Comparison of ENCODE assay signal across 8 mouse cellular contexts in the genomic region with DNA sequence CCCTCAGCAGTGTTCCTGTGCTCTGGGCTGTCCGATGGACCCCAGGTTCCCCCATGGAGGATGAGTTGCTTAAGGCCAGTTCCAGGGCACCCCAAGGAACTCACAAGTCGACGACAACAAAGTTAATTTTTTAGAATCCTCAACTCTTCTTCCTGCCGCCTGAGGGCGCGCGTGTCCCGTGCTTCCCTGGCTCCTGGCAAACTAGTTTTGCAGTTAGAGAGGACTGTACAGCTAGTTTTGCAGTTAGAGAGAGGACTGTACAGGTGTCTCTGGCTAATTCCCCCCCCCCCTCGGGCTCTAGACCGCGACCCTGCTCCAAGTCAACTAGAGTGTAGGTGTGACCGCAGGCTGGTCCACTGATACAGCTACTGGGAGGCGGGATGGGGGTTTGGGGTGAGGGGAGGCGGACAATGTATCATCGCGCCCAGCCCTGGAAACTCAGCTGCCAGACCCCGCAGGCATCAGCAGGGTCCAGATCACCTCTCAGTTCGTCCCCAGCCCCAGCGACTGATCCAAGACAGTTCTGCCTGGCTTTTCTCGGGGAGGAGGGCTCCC. TPM values are rescaled to one million over a fixed set of nuclear protein-coding genes. Genes with fewer than 3 reads are reported as not detected.
DNase-seq lines count a peak whose midpoint lies in the region; ATAC-seq and TF ChIP-seq lines count a peak whose summit lies in the region.

No protein-coding gene starts in this region.

- H3K9ac ChIP-seq in limb, embryonic 13.5 days: peak overlapping the region; percentile 8; the same call in 1 of the 2 replicates
- no peak overlapping the region for H3K9ac ChIP-seq in stomach, embryonic 14.5 days (replicated peaks; ENCODE audit: low read depth, low read length)

- no peak for ATAC-seq in limb, embryonic 13.5 days (ENCODE audit: low FRiP score, low read depth)
- ATAC-seq in monocyte, adult 5-6 weeks (replicated peaks; ENCODE audit: insufficient number of reproducible peaks, low FRiP score, low TSS enrichment, poor library complexity, severe bottlenecking): peak; percentile 22; the same call in 1 of the 2 replicates
- no peak; the same call in 1 of the 2 replicates for ATAC-seq in stomach, embryonic 14.5 days (ENCODE audit: insufficient number of reproducible peaks, insufficient read depth, low FRiP score, low read depth)

- 19% methylated on average over 20 of the region's 20 CpGs for WGBS in kidney, adult 2 months
- 18% methylated on average over 20 of the region's 20 CpGs for WGBS in limb, embryonic 13.5 days
- WGBS in stomach, embryonic 14.5 days: 21% methylated on average over 20 of the region's 20 CpGs

- H3K4me3 ChIP-seq in kidney, adult 2 months (ENCODE audit: insufficient read depth, low read depth, low read length): no peak overlapping the region
- H3K4me3 ChIP-seq in embryonic fibroblast, embryonic 13.5 days (ENCODE audit: insufficient read depth, low read length): no peak overlapping the region
- H3K4me3 ChIP-seq in limb, embryonic 13.5 days: peak overlapping the region; percentile 93; the same call in 1 of the 2 replicates
- no peak overlapping the region for H3K4me3 ChIP-seq in stomach, embryonic 14.5 days (ENCODE audit: low read depth, low read length)

- H3K27me3 ChIP-seq in kidney, adult 2 months (replicated peaks; ENCODE audit: control insufficient read depth, insufficient read depth, low read length): no peaks in the 10 kb centered on the region
- no peaks in the 10 kb centered on the region for H3K27me3 ChIP-seq in limb, embryonic 13.5 days
- H3K27me3 ChIP-seq in stomach, embryonic 14.5 days (ENCODE audit: control insufficient read depth, insufficient read depth, low read length): no peaks in the 10 kb centered on the region

- peak; percentile 93 for TF ChIP-seq CTCF in kidney, adult 2 months (conservative IDR thresholded peaks at IDR 0.05; ENCODE audit: insufficient read depth, insufficient read length, low read depth, low read length)
- peak; percentile 88 for TF ChIP-seq CTCF in embryonic fibroblast, embryonic 13.5 days (IDR thresholded peaks at IDR 0.05; ENCODE audit: borderline replicate concordance, insufficient read depth, low read length)

- H3K27ac ChIP-seq in kidney, adult 2 months (ENCODE audit: insufficient read depth, low read depth, low read length): peak overlapping the region; percentile 42; the same call in 1 of the 2 replicates
- H3K27ac ChIP-seq in embryonic fibroblast, embryonic 13.5 days (ENCODE audit: insufficient read depth, low read length): no peak overlapping the region
- 0 out of 2 replicates have a peak overlapping the region, but pooled peaks have one; percentile 87 for H3K27ac ChIP-seq in limb, embryonic 13.5 days
- H3K27ac ChIP-seq in stomach, embryonic 14.5 days (ENCODE audit: low read length): no peak overlapping the region

- H3K4me1 ChIP-seq in kidney, adult 2 months (ENCODE audit: control insufficient read depth, insufficient read depth, low read length): peaks cover 20% of the 10 kb centered on the region
- peaks cover 5% of the 10 kb centered on the region; the same call in 1 of the 2 replicates for H3K4me1 ChIP-seq in embryonic fibroblast, embryonic 13.5 days (ENCODE audit: control insufficient read depth, insufficient read depth, low read length)
- peaks cover 24% of the 10 kb centered on the region for H3K4me1 ChIP-seq in limb, embryonic 13.5 days
- peaks cover 14% of the 10 kb centered on the region for H3K4me1 ChIP-seq in stomach, embryonic 14.5 days (ENCODE audit: control insufficient read depth, insufficient read depth, low read length)

- no peak for TF ChIP-seq POLR2A in kidney, adult 2 months (IDR thresholded peaks at IDR 0.05; ENCODE audit: low read depth, low read length)
- TF ChIP-seq POLR2A in embryonic fibroblast, embryonic 13.5 days (IDR thresholded peaks at IDR 0.05; ENCODE audit: low read depth, low read length): no peak

- no peaks in the 10 kb centered on the region for H3K9me3 ChIP-seq in limb, embryonic 13.5 days
- H3K9me3 ChIP-seq in stomach, embryonic 14.5 days (ENCODE audit: control insufficient read depth, low read depth, low read length): no peaks in the 10 kb centered on the region

- peak; percentile 75 for DNase-seq in kidney, adult 2 months
- no peak for DNase-seq in kidney, adult 11 months
- DNase-seq in brain, adult 2 months (ENCODE audit: low read depth, low spot score): peak; percentile 84
- DNase-seq in heart, postnatal 4 days: peak; percentile 82

- H3K36me3 ChIP-seq in kidney, adult 2 months (ENCODE audit: control insufficient read depth, insufficient read depth, low read length): no peaks in the 10 kb centered on the region
- peaks cover 18% of the 10 kb centered on the region for H3K36me3 ChIP-seq in limb, embryonic 13.5 days
- peaks cover 13% of the 10 kb centered on the region for H3K36me3 ChIP-seq in stomach, embryonic 14.5 days (ENCODE audit: control insufficient read depth, insufficient read depth, low read length)

- peak overlapping the region; percentile 89 for H3K4me2 ChIP-seq in limb, embryonic 13.5 days (replicated peaks)
- 0 out of 2 replicates have a peak overlapping the region, but pooled peaks have one; percentile 95 for H3K4me2 ChIP-seq in stomach, embryonic 14.5 days (replicated peaks; ENCODE audit: low read depth, low read length)

RNA-seq across cellular contexts. Expression of a gene that starts 1.6 kb away (rescaled TPM):
- polyA plus RNA-seq in kidney, adult 2 months (2012; rRNA removed): 30.5 and 31.4 TPM in 2 replicates
- polyA plus RNA-seq in embryonic fibroblast, embryonic 13.5 days (2011; ENCODE audit: insufficient read length, low read depth, missing spikeins): 28.9 and 30.5 TPM in 2 replicates
- total RNA-seq in heart, postnatal 4 days (2021): 10 to 100 TPM; 12.6 to 13.2 TPM
- 40.7 and 43.6 TPM in 2 replicates for polyA plus RNA-seq in limb, embryonic 13.5 days (2015; fragmentation: Nextera tagmentation; extraction: Ambion mirVana)
- total RNA-seq in monocyte, adult 5-6 weeks (2017): 24.9 to 35.4 TPM (median 27.8 TPM) in 3 replicates
- polyA plus RNA-seq in stomach, embryonic 14.5 days (2014; fragmentation: Nextera tagmentation; extraction: Ambion mirVana): 31.0 and 34.2 TPM in 2 replicates

RNA-seq across cellular contexts. Expression of a gene that starts 12.9 kb away (rescaled TPM):
- 6.5 and 13.6 TPM in 2 replicates for polyA plus RNA-seq in kidney, adult 2 months (2012; rRNA removed)
- 0.57 and 1.4 TPM in 2 replicates for polyA plus RNA-seq in embryonic fibroblast, embryonic 13.5 days (2011; ENCODE audit: insufficient read length, low read depth, missing spikeins)
- total RNA-seq in heart, postnatal 4 days (2021): 1 to 10 TPM; 2.0 to 2.5 TPM
- polyA plus RNA-seq in limb, embryonic 13.5 days (2015; fragmentation: Nextera tagmentation; extraction: Ambion mirVana): 1.2 and 1.3 TPM in 2 replicates
- total RNA-seq in monocyte, adult 5-6 weeks (2017): 1,034 to 1,189 TPM (median 1,065 TPM) in 3 replicates
- 2.7 and 3.1 TPM in 2 replicates for polyA plus RNA-seq in stomach, embryonic 14.5 days (2014; fragmentation: Nextera tagmentation; extraction: Ambion mirVana)

Comparison
In these comparisons a context has a peak if more than half of its experiments do, and no peak if none do; other contexts are left out.
1. H3K27ac ChIP-seq: peak in kidney, adult 2 months (single experiment) and limb, embryonic 13.5 days (single experiment); none in embryonic fibroblast, embryonic 13.5 days (single experiment) and stomach, embryonic 14.5 days (single experiment).